Mouse (Mus musculus) naive thymus-derived CD4-positive, alpha-beta T cell, adult 5 months (primary cell): Measurements from ENCODE around the gene Prim1. TPM values are rescaled to one million over a fixed set of nuclear protein-coding genes. Genes with fewer than 3 reads are reported as not detected.

Experiments
- polyA plus RNA-seq: library from polyadenylated mRNA; unstranded; fragments of 100-300 nt; shearing (Covaris generic); gene quantifications from one replicate; pipeline ENCODE4 v1.2.1, GENCODE M21; 2017

The Prim1 gene
- polyA plus RNA-seq, result 14.3 TPM

GRCm38 (mm10) chr10:128015068-128015934 lies at the start of gene Prim1:
Gene Prim1 (plus strand): TSS chr10:128015168.

GRCm38 (mm10) chr10:128007446-128007845 lies 7.5 kb upstream of the Prim1 start, which contains the start of gene Hsd17b6:
Gene Hsd17b6 (minus strand): TSS chr10:128007611.

GRCm38 (mm10) chr10:128058601-128059151 lies 43.7 kb downstream of the Prim1 start, which contains the start of gene Ptges3:
Gene Ptges3 (plus strand): TSS chr10:128058954.

Other genes with a start within 250 kb of the Prim1 start
- 0.25 TPM for gene Rdh9, start 238.8 kb upstream of the Prim1 start, polyA plus RNA-seq
- gene Rdh16, start 214.0 kb upstream of the Prim1 start, polyA plus RNA-seq, result not detected
- not detected for gene Rdh19, start 165.2 kb upstream of the Prim1 start, polyA plus RNA-seq
- gene Rdh16f2, start 148.7 kb upstream of the Prim1 start, polyA plus RNA-seq, result not detected
- gene Rdh7, start 126.4 kb upstream of the Prim1 start, polyA plus RNA-seq, result not detected
- not detected for gene Sdr9c7, start 116.7 kb upstream of the Prim1 start, polyA plus RNA-seq
- not detected for gene Hsd17b6, start 7.6 kb upstream of the Prim1 start, polyA plus RNA-seq
- 523 TPM for gene Naca, start 20.4 kb downstream of the Prim1 start, polyA plus RNA-seq
- gene Ptges3, start 43.8 kb downstream of the Prim1 start, polyA plus RNA-seq, result 158 TPM
- gene Atp5b, start 68.1 kb downstream of the Prim1 start, polyA plus RNA-seq, result 1,240 TPM
- gene Baz2a, start 76.4 kb downstream of the Prim1 start, polyA plus RNA-seq, result 69.9 TPM
- 34.5 TPM for gene Rbms2, start 165.1 kb downstream of the Prim1 start, polyA plus RNA-seq
- gene Gls2, start 179.3 kb downstream of the Prim1 start, polyA plus RNA-seq, result 0.65 TPM
- 12.4 TPM for gene Spryd4, start 196.6 kb downstream of the Prim1 start, polyA plus RNA-seq
- gene Mip, start 210.7 kb downstream of the Prim1 start, polyA plus RNA-seq, result not detected
- 28.0 TPM for gene Timeless, start 216.9 kb downstream of the Prim1 start, polyA plus RNA-seq
- gene Apon, start 238.9 kb downstream of the Prim1 start, polyA plus RNA-seq, result not detected